Mouse (Mus musculus) cerebellum, postnatal 36 days (tissue): ENCODE measurements around the gene Pramef20.
"Not testable (repeated sequence)": the region's sequence is repeated elsewhere in the genome, so short reads cannot be mapped to it uniquely, and the experiment has no call there.

Experiments used
- DNase-seq, 2 experiments: peaks; one replicate each; pipeline ENCODE4 v3.0.0; 2021 to 2022; ENCODE audit warnings: mixed read lengths in 2 of 2

Gene Pramef20

DNA sequence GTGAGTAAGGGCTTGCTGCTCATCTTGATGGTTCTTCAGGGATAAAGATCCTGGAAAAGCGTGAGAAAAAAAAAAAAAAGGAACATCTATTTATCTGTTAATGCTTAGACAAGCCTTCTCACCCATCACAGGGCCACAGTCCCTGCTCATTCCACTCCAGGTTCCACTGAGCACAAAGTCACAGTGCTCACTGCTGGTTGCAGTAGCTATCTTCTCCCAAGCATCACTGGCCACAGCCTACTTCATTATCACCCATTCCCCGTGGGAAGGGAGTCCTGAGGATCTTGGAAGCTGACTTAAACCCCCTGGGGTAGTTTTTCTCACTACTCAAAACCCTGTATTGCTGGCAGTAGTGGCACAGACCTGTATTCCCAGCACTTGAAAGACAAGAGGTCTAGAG is at the start of gene Pramef20:
Gene Pramef20 (minus strand): TSS at position 23 of the 400 bp plus-strand sequence.
- no peak for DNase-seq

DNA sequence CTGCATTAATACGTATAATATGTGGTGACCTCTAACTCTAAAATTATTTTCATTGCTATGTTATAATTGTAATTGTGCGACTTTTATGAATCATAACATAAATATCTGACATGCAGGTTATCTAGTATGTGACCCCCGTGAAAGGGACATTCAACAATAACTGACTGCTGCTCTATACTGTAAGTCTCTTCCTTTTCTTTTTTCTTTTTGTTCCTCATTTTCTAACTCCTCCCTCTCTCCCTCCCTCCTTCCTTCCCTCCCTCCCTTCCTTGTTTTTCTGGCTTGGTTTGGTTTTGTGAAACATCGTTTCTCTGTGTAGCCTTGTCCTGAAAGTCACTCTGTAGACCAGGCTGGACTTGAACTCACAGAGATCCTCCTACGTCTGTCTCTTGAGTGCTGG is 46.9 kb upstream of the Pramef20 start:
- DNase-seq = no peak

DNA sequence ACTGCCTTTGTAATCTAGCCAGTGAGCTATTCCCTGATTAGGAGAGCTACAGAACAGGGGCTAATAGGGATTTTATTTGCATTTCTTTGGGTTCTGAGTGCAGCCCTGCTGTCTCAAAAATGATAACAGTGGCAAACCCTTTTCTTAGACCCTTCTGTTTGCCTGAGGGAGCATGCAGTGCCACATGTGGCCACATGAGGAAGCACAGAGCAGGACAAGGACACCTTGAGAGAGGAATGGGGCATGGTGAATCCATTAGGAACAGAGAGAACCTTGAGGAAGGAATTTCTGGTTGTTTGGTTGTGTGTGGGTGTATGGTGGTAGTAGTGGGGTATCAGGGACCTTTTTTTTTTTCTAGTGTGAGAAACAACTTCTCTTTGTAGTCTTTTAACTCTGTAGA is 42.9 kb upstream of the Pramef20 start:
- no peak for DNase-seq

DNA sequence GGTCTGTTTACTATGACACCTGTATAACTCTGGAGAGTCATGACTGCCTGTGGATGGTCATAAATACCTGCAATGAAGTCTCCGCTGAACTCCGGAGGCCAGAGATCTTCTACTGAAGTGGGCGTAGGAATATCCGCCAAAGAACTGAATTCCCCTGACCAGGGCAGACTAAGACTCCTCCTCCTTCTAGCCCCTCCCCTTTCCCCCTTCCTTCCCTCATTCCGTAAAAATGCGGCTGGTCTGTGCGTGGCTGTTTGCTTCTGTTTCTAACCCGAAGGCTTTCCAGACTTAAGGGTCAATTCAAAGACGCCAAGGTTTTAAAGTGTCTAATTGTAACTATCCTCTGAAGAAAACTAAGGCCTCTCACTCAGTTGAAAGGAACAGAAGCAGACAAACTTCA is 30.6 kb upstream of the Pramef20 start, which contains the start of gene Pramef12:
Gene Pramef12 (minus strand): TSS at position 175 of the 400 bp plus-strand sequence.
- no peak for DNase-seq

DNA sequence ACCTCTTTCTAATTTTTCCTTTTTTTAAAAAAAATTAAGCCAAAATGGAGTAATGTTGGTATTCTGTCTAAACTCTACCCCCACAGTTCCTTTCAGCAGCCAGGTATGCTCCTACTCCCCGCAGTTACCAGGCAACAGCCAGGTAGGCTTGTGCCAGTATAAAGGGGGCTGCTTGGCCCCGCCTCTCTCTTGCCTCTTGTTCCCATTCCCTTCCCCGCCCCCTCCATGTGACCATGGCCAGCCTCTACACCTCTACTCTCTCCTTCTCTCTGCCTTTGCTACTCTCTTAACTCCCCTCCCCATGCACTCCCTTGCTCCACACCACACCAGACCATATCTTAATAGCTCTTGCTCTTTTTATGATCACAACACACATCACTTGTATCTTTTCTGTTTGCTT is 28.5 kb upstream of the Pramef20 start:
- no peak for DNase-seq

DNA sequence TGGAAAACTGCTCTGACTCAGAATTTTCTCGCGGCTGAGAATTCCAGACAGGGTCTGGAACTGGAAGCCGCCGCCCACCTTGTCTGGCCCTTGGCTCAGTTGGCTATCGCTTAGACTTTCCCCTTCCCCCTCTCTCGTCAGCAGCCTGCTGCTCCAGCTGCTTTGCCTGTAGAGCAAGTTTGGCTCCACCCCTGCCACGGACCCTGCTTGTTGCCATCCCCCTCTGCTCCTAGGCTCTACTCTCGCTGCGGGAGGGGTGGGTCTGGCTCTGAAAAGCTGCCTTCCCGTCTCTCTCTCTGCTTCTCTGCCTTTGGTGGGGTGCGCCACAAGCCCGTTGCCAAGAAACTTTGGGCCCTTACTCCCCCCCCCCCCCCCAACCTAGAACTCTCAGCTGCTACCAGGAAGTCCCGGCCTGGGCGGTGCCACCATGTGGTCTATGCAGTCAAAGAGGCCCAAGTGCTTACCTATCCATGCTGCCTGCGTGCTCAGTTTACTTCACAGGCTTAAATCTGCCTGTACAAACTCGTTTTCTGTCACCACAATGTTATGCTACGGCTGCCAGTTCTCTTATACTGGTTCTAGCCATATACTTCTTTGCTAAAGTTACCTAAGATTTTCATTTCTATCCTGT is 26.8 kb upstream of the Pramef20 start:
- DNase-seq = no peak

DNA sequence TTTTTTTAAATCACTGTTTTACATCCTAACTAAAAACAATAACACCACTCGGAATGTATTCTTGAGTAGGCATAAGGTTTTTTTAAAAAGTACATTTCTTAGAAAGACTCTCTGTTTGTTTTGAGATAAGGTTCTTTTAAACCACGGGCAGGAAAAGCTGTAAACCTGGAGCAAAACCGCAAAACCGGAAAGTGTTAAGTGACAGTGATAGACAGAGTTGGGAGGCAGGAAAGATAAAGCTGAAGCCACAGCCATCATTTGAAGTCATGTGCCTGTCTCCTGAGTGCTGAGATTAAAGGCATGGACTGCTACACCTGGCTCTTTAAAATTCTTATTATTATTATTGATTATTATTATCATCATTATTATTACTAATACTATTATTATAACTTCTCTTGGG is 25.0 kb upstream of the Pramef20 start:
- DNase-seq = no peak

DNA sequence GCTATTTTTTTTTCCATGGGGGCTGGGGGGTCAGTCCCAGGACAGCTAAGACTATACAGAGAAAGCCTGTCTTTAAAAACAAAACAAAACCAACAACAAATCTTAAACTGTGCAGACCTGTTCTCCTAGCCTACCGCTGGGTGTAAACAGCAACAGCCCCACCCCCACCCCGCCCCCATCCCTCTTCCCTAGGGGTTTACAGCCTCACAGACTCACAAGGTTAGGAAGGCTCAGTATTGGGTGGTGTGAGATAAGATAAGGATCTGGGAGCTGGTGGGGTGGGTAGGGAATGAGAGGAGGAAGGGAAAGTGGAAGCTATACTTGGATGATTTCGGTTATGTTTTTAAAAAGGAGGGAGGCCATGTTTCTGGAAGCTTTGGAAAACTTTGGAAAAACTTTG is 18.6 kb upstream of the Pramef20 start:
- no peak for DNase-seq

DNA sequence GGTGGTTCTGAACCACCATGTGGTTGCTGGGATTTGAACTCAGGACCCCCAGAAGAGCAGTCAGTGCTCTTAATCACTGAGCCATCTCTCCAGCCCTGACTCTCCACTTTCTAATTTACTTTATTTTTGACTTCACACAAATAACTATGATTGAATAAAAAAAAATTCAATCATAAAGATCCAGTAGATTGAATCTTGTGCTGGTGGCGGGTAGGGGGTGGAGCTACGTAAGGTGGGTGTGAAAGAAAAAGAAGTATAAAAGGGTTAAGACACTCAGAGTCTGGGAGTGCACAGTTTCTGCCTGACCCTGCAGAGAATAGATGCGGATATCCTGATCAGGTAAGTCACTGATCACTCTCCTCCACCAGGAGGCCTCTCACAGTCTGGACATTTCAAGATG is 20.1 kb downstream of the Pramef20 start, which contains the start of gene Gm13119:
Gene Gm13119 (plus strand): TSS at position 301 of the 400 bp plus-strand sequence.
- not testable (repeated sequence) for DNase-seq

DNA sequence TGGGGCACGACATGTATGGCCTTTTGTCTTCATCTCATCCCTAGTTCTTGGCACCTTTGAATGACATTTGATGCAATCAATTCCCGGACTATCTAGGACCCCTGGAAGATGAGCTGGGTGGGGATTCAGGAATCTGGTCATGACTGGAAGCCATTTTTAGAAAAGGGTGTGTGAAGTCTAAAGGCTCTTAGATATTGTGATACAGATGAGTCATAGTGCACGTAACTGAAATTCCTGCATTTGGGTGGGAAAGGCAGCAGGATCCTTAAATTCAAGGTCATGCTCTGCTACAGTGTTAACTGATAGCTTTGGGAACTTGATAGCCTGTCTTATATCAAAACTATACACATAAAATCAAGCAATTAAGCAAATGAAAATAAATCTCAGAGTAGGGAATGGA is 41.9 kb downstream of the Pramef20 start:
- DNase-seq = not testable (repeated sequence)

DNA sequence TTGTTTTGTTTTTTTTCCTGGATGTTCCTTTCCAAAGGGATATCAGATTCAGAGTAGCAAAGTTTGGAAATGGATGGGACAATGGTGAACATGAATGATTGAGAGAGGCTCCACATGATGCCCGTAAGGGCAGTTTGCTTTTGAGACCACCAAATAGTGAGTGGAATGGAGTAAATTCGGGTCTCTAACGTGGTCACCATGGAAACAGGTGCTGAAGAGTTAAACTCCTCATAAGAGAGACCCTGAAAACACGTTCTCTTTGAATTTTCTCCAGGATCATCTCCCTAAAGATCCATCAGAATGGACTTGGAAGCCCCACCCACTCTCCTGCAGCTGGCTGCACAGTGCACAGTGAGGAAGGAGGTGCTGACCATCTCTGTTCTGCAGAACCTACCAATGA is 47.8 kb downstream of the Pramef20 start, which contains the start of gene Gm13128:
Gene Gm13128 (plus strand): TSS at position 301 of the 400 bp plus-strand sequence.
- DNase-seq = not testable (repeated sequence)
